ENCODE assay signal across 8 mouse cellular contexts in genomic region chr15:93519836-93520826, GRCm38 (mm10).
DNase-seq lines count a peak whose midpoint lies in the region; ATAC-seq and TF ChIP-seq lines count a peak whose summit lies in the region.

No protein-coding gene starts in this region.

- H3K4me2 ChIP-seq in embryonic facial prominence, embryonic 11.5 days (ENCODE audit: low read depth, low read length) = peak overlapping the region; percentile 98
- H3K4me2 ChIP-seq in liver, embryonic 16.5 days (ENCODE audit: low read depth, low read length) = peak overlapping the region; percentile 85
- peak overlapping the region; percentile 91 for H3K4me2 ChIP-seq in stomach, postnatal 0 days (replicated peaks; ENCODE audit: low read depth)

- DNase-seq in cerebellum, adult 2 months = no peak
- DNase-seq in cerebellum, postnatal 25 days = no peak
- DNase-seq in embryonic facial prominence, embryonic 11.5 days (ENCODE audit: low spot score) = peak; percentile 62
- DNase-seq in hindbrain, embryonic 10.5 days (ENCODE audit: low spot score) = peak; percentile 37
- DNase-seq in stomach, postnatal 0 days (ENCODE audit: low spot score) = peak; percentile 46
- no peak for DNase-seq in ovary, postnatal 10 days (ENCODE audit: low spot score)
- no peak for DNase-seq in layer of hippocampus, postnatal 36 days

- H3K27me3 ChIP-seq in cerebellum, adult 2 months (ENCODE audit: control insufficient read depth, insufficient read depth, low read length) = no peaks in the 10 kb centered on the region
- no peaks in the 10 kb centered on the region for H3K27me3 ChIP-seq in embryonic facial prominence, embryonic 11.5 days (ENCODE audit: control insufficient read depth, insufficient read depth, low read length)
- peaks cover 81% of the 10 kb centered on the region for H3K27me3 ChIP-seq in hindbrain, embryonic 10.5 days (ENCODE audit: insufficient read depth, poor library complexity, severe bottlenecking)
- peaks cover 33% of the 10 kb centered on the region for H3K27me3 ChIP-seq in liver, embryonic 16.5 days (ENCODE audit: control insufficient read depth, insufficient read depth, low read depth, low read length)
- H3K27me3 ChIP-seq in stomach, postnatal 0 days (ENCODE audit: control insufficient read depth, insufficient read depth, low read length) = no peaks in the 10 kb centered on the region

- ATAC-seq in embryonic facial prominence, embryonic 11.5 days (replicated peaks; ENCODE audit: insufficient number of reproducible peaks, low FRiP score, low TSS enrichment, low read depth) = no peak
- ATAC-seq in liver, embryonic 16.5 days (ENCODE audit: low read depth) = no peak
- ATAC-seq in stomach, postnatal 0 days (ENCODE audit: low FRiP score, low TSS enrichment) = no peak; the same call in 1 of the 2 replicates

- TF ChIP-seq POLR2A in cerebellum, adult 2 months (IDR thresholded peaks at IDR 0.05; ENCODE audit: borderline replicate concordance, insufficient read depth, low read length) = no peak

- peak overlapping the region; percentile 24; the same call in 1 of the 2 replicates for H3K27ac ChIP-seq in cerebellum, adult 2 months (ENCODE audit: insufficient read depth, low read length)
- H3K27ac ChIP-seq in embryonic facial prominence, embryonic 11.5 days (replicated peaks; ENCODE audit: low read depth, low read length) = no peak overlapping the region
- peak overlapping the region; percentile 83; the same call in 1 of the 2 replicates for H3K27ac ChIP-seq in hindbrain, embryonic 10.5 days
- H3K27ac ChIP-seq in liver, embryonic 16.5 days (ENCODE audit: low read length) = no peak overlapping the region
- peak overlapping the region; percentile 93 for H3K27ac ChIP-seq in stomach, postnatal 0 days (replicated peaks)

- H3K9me3 ChIP-seq in embryonic facial prominence, embryonic 11.5 days (replicated peaks; ENCODE audit: control insufficient read depth, low read length) = no peaks in the 10 kb centered on the region
- H3K9me3 ChIP-seq in hindbrain, embryonic 10.5 days = no peaks in the 10 kb centered on the region
- no peaks in the 10 kb centered on the region for H3K9me3 ChIP-seq in liver, embryonic 16.5 days (replicated peaks; ENCODE audit: control insufficient read depth, low read length)
- H3K9me3 ChIP-seq in stomach, postnatal 0 days (ENCODE audit: control insufficient read depth, low read length) = no peaks in the 10 kb centered on the region

- peak overlapping the region; percentile 72 for H3K9ac ChIP-seq in embryonic facial prominence, embryonic 11.5 days (replicated peaks; ENCODE audit: low read length)
- H3K9ac ChIP-seq in liver, embryonic 16.5 days (ENCODE audit: low read depth, low read length) = no peak overlapping the region
- peak overlapping the region; percentile 80; the same call in 1 of the 2 replicates for H3K9ac ChIP-seq in stomach, postnatal 0 days (ENCODE audit: low read length)

- H3K4me1 ChIP-seq in cerebellum, adult 2 months (ENCODE audit: control insufficient read depth, insufficient read depth, low read length) = no peaks in the 10 kb centered on the region
- H3K4me1 ChIP-seq in embryonic facial prominence, embryonic 11.5 days (ENCODE audit: control insufficient read depth, insufficient read depth, low read length) = no peaks in the 10 kb centered on the region
- peaks cover 39% of the 10 kb centered on the region for H3K4me1 ChIP-seq in hindbrain, embryonic 10.5 days (replicated peaks)
- H3K4me1 ChIP-seq in liver, embryonic 16.5 days (ENCODE audit: control insufficient read depth, low read depth, low read length) = peaks cover 11% of the 10 kb centered on the region
- peaks cover 3% of the 10 kb centered on the region; the same call in 1 of the 2 replicates for H3K4me1 ChIP-seq in stomach, postnatal 0 days (replicated peaks; ENCODE audit: control insufficient read depth, insufficient read depth)

- 36% methylated on average over 17 of the region's 17 CpGs for WGBS in cerebellum, adult 2 months
- WGBS in embryonic facial prominence, embryonic 11.5 days = 4% methylated on average over 17 of the region's 17 CpGs
- WGBS in hindbrain, embryonic 10.5 days = 5% methylated on average over 17 of the region's 17 CpGs
- 7% methylated on average over 17 of the region's 17 CpGs for WGBS in liver, embryonic 16.5 days (ENCODE audit: insufficient replicate concordance)
- WGBS in stomach, postnatal 0 days = 9% methylated on average over 17 of the region's 17 CpGs

- peak overlapping the region; percentile 39 for H3K4me3 ChIP-seq in cerebellum, adult 2 months (replicated peaks; ENCODE audit: insufficient read depth, low read depth, low read length)
- H3K4me3 ChIP-seq in embryonic facial prominence, embryonic 11.5 days (ENCODE audit: low read depth, low read length) = peak overlapping the region; percentile 71
- H3K4me3 ChIP-seq in hindbrain, embryonic 10.5 days = peak overlapping the region; percentile 82
- peak overlapping the region; percentile 69 for H3K4me3 ChIP-seq in liver, embryonic 16.5 days (ENCODE audit: low read depth, low read length)
- peak overlapping the region; percentile 84 for H3K4me3 ChIP-seq in stomach, postnatal 0 days (ENCODE audit: low read depth, low read length)

- no peak for TF ChIP-seq CTCF in cerebellum, adult 2 months (IDR thresholded peaks at IDR 0.05; ENCODE audit: borderline replicate concordance, insufficient read depth, low read depth, low read length)
- TF ChIP-seq CTCF in stomach, postnatal 0 days (IDR thresholded peaks at IDR 0.05; ENCODE audit: low read depth) = no peak

- no peaks in the 10 kb centered on the region for H3K36me3 ChIP-seq in embryonic facial prominence, embryonic 11.5 days (replicated peaks; ENCODE audit: control insufficient read depth, insufficient read depth, low read depth, low read length)
- H3K36me3 ChIP-seq in hindbrain, embryonic 10.5 days = no peaks in the 10 kb centered on the region
- H3K36me3 ChIP-seq in liver, embryonic 16.5 days (ENCODE audit: control insufficient read depth, insufficient read depth) = no peaks in the 10 kb centered on the region
- H3K36me3 ChIP-seq in stomach, postnatal 0 days (ENCODE audit: control insufficient read depth, insufficient read depth, low read length) = no peaks in the 10 kb centered on the region

- TF ChIP-seq EP300 in stomach, postnatal 0 days (optimal IDR thresholded peaks at IDR 0.05) = no peak

Comparison
In these comparisons a context has a peak if more than half of its experiments do, and no peak if none do; other contexts are left out.
1. DNase-seq: peak in embryonic facial prominence, embryonic 11.5 days (single experiment), hindbrain, embryonic 10.5 days (single experiment) and stomach, postnatal 0 days (single experiment); none in cerebellum, adult 2 months (0 of 2), cerebellum, postnatal 25 days (0 of 2), ovary, postnatal 10 days (single experiment) and layer of hippocampus, postnatal 36 days (0 of 2).
2. H3K27ac ChIP-seq: peak in cerebellum, adult 2 months (single experiment), hindbrain, embryonic 10.5 days (single experiment) and stomach, postnatal 0 days (single experiment); none in embryonic facial prominence, embryonic 11.5 days (single experiment) and liver, embryonic 16.5 days (single experiment).
3. Peak in every context shown above with its lines, with median percentiles within 50 percentile points of each other: H3K4me3 ChIP-seq and H3K4me2 ChIP-seq.